Mouse (Mus musculus): ENCODE results near the gene Ttc9c. TPM values are rescaled to one million over a fixed set of nuclear protein-coding genes. Genes with fewer than 3 reads are reported as not detected.

Gene Ttc9c
- total RNA-seq, 2 experiments from 2014 or later, result 55.8 to 59.4 TPM

DNA sequence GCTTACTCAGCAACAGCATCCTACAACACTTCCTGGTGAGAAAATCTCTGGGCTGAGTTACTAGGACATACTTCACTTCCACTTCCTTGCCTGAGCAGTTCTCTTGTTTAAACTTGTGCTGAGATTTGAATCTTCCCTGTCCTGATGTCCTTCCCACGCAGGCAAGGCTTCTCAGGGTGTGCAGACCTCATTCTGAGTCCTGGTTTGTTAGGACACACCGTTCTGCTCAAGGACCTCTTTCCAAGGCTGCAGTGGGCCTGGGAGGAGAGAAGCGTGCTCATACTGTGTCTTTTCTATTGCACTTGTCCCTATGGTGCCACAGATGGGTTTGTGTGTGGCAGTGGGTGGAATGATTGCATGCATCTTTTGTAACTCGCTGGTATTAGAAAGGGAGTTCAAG is 13.8 kb upstream of the Ttc9c start:
- ATAC-seq (replicated peaks; ENCODE audit: low FRiP score, poor library complexity, severe bottlenecking), result no peak

DNA sequence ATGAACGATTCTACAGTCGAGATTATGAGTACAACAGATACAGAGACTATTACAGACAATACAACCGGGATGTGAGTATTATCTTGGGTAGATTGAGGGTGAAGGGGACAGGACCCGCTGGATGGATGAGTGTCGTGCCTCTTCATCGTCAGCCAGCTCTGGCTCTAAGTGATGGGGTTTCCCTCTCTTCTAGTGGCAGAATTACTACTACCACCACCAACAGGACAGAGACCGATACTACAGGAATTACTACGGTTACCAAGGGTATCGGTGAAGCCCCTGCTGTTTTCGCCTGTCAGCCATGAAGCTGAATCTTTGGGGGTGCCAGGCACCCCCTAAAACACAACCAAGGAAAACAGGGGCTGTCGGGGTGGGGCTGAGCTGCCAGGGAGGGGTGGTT is 12.1 kb upstream of the Ttc9c start:
- ATAC-seq (replicated peaks; ENCODE audit: low FRiP score, poor library complexity, severe bottlenecking), result no peak

DNA sequence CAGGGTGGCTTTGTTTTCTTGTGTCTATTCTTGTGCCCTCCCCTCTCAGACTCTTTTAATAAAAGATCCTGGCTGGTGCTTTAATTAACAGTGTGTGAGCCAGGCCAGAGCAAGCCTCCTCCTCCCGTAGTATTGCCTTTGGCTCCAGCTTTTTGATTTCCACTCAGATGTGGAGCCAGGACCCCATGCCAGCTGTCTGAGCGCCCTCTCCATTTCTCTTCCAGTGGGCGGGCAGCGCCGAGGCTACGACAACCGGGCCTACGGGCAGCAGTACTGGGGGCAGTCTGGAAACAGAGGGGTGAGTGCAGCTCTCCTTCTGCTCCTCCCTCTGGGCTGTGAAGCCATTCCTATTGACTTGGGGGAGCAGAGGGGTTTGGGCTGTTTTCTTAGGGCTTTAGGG is 11.5 kb upstream of the Ttc9c start:
- ATAC-seq (replicated peaks; ENCODE audit: low FRiP score, poor library complexity, severe bottlenecking), result no peak

DNA sequence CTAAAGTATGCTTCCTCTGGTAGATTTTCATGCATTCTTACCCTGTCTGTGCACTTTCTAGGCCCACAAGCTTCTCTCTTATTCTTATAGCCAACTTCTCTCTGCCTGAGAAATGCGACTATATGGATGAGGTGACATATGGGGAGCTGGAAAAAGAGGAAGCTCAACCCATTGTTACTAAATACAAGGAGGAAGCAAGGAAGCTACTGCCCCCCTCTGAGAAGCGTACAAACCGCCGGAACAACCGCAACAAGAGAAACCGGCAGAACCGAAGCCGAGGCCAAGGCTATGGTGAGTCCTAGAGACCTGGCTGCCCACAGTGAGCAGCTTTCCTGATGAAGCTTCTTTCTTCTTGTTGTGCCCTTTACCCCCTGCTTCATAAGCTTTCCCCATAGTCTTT is 10.5 kb upstream of the Ttc9c start, which contains the start of gene AC129217.1:
TSS of gene AC129217.1 (plus strand) at position 114 of the 400 bp plus-strand sequence.
- ATAC-seq (replicated peaks; ENCODE audit: low FRiP score, poor library complexity, severe bottlenecking), result no peak

DNA sequence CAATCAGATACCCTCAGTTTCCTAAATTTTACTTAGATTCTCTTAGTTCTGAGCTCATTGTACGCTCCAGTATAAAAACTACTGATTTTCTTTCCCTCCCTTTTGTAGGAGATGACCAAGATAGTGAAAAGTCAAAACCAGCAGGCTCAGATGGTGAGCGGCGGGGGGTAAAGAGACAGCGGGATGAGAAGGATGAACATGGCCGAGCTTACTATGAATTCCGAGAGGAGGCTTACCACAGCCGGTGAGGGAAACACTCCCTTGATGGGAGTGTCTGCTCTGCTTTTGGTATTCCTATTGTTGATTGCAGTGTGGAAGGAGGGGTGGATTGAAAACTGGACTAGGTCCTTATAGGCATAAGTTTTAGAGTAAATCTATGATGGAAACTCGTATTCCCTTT is 3.6 kb upstream of the Ttc9c start:
- ATAC-seq (replicated peaks; ENCODE audit: low FRiP score, poor library complexity, severe bottlenecking), result no peak

DNA sequence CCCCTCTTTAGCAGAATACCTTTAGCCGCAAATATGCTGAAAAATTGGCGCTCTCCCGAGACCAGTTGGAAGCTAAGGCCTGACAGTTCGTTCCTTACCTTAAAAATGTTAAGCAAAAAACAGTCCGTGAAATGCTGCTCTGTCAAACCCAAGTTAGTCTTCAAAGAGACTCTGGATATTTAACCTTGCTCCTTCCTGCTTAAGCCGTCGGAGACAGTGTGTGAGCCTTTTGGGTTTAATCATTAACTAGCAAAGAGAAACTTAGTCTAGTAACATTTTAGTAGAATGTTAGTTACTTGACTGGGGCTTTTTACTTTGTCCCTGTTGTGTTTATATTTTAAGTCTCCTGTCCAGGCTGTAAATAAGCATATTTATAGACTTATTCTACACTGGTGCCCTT is 2.0 kb upstream of the Ttc9c start:
- ATAC-seq (replicated peaks; ENCODE audit: low FRiP score, poor library complexity, severe bottlenecking), result no peak

DNA sequence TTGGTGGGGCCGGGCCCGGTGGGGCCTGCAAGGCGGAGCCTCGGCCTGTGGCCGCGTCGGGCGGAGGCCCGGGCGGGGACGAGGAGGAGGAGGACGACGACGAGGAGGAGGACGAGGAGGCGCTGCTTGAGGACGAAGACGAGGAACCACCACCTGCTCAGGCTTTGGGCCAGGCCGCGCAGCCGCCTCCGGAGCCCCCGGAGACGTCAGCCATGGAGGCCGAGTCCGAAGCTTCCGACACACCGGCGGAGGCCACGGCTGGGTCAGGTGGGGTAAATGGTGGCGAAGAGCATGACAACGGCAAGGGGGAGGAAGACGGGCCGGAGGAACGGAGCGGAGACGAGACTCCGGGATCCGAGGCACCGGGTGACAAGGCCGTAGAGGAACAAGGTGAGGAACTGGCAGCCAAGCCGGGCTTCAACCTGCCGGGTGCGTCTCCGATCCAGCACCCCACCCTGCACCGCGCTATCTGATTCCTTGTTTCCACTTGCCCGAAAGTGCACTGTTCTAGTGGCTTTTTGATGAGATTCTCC is 1.4 kb upstream of the Ttc9c start:
- ATAC-seq (replicated peaks; ENCODE audit: low FRiP score, poor library complexity, severe bottlenecking), result peak; percentile 48

DNA sequence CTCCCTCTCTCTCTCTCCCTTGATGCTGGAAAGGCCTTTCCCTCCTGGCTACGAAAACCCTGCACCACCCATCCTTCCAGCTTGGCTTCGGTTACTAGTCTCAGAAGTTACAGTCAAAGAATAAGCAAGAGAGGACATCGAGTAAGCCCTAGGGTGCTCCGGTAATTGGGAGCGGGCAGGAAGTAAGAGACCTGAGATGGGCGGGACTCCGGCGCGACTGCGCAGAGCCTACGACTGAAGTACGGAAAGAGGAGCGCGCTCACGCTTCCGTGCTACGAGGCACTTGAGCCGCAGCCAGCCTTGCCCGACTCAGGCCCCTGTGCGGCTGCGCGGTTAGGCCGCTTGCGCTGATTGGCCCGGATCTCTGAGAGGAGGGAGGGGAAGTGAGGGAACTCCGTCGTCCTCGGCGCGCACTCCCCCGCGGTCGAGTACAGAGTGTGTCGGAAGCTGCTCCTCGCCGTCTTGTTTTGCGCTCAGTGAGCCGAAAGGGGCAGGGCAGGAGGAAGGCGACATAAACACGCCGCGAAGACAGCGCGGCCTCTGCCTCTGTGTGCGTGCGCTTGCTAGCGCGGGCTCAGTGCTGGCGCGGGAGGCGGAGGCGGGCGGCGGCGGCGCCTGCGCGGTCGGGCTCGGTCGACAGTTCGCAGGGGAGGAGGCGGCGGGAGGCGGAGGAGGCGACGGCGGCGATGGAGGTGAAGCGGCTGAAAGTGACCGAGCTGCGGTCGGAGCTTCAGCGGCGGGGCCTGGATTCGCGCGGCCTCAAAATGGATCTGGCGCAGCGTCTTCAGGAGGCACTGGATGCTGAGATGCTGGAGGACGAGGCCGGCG is 677 bp upstream of the Ttc9c start, which contains the start of gene Hnrnpul2:
TSS of gene Hnrnpul2 (plus strand) at position 415 of the 828 bp plus-strand sequence.
- ATAC-seq (replicated peaks; ENCODE audit: low FRiP score, poor library complexity, severe bottlenecking), result peak; percentile 83

DNA sequence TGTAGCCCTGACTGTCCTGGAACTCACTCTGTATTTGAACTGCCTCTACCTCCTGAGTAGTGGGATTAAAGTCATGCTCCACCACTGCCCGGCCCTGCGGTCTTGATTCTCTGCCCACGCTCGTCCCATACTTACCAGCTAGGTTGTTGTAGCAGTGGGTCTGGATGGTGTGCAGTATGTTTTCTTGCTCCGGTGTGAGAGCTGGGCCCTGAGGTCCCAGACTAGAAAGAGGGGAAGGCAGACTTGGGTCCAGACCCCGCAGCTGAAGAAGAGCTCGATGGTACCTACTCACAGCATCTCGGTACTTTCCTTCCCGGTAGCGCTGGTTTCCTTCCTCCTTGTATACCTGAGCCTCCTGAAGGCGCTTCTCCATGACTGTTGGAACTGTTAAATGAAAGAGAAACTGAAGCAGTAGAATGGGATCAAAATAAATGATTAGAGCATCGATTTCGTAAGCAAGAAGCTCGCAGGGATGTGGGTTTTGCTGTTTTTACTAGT is 783 bp downstream of the Ttc9c start:
- no peak for ATAC-seq (replicated peaks; ENCODE audit: low FRiP score, poor library complexity, severe bottlenecking)

DNA sequence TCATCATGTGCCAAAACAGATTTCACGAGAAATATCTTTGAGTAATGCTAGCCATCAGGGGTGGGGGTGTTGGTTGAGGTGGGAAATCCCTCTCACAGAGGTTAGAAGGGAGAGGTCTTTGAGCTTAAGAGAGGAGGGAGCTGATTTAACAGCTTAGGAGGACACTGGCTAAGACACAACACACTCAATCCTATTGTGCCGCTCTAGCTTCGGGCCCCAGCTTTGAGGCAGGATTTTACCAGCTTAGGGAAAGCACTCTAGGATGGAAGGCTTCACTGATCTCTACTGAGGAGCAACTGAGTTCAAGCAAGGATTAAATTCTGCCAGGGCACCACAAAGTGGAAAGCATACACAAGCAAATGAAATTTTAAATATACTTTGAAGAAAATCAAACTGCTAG is 2.1 kb downstream of the Ttc9c start:
- ATAC-seq (replicated peaks; ENCODE audit: low FRiP score, poor library complexity, severe bottlenecking), result no peak

DNA sequence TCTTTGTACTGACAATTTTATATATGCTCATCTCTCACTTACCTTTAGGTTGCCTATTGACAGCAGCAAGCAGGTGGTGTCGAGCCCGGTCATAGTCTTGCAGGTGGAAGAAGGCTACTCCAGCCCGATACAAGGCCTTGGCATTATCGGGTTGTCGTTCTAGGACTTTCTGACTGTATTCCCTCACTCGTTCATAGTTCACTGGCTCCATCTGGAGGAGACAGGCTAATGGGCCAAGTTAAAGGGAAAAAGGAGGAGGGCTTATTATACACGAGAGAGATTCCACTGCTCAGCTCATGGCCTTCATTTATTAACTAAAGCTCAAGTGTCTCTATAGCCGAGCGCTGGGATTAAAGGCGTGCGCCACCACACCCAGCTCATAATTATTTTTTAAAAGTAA is 3.3 kb downstream of the Ttc9c start:
- ATAC-seq (replicated peaks; ENCODE audit: low FRiP score, poor library complexity, severe bottlenecking), result no peak

DNA sequence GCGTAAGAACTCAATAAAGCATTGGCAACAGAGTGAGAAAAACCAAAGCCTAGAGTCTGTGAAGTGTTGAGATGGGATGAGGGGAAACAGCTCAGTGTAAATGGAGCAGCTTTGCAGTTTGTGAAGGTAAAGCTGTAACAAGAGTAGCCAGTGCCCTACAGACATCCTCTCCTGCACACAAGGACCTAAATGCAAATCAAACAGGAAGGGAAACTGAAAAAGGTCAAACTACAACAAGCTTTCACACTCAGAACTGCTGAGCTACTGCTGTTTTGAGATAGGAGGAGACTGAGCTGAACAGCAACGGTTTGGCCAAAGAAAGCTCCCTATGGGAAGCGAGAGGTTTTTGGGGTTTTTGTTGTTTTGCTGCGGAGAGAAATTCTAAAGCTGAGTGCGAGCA is 12.3 kb downstream of the Ttc9c start:
- ATAC-seq (replicated peaks; ENCODE audit: low FRiP score, poor library complexity, severe bottlenecking), result no peak

DNA sequence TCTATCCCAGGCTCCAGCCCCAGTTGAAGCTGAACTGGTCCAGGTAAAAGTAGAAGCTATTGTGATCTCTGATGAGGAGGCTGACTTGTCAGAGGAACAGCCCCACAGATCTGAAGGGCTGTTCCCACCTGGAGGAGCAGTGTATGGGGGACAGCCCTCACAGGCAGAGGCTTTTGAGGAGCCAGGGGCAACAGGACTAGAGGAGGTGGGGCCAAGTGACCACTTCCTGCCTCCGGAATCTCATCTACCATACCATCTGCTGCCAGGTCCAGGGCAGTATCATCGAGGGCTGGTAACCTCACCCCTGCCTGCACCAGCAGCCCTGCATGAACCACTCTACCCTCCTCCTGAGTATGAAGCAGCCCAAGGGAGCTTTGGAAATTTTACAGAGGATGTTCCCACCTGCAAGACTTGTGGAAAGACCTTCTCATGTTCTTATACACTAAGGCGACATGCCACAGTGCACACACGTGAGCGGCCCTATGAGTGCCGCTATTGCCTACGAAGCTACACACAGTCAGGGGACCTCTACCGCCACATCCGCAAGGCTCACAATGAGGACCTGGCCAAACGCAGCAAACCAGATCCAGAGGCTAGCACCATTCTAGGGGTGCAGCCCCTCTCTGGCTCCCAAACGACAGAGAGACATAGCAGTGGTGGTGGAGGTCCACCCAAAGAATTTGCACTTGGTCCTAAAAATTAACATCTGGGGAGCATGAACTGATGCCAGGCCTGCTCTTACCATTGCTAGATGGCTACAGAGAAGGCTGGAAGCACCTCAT is 15.1 kb downstream of the Ttc9c start:
- no peak for ATAC-seq (replicated peaks; ENCODE audit: low FRiP score, poor library complexity, severe bottlenecking)

DNA sequence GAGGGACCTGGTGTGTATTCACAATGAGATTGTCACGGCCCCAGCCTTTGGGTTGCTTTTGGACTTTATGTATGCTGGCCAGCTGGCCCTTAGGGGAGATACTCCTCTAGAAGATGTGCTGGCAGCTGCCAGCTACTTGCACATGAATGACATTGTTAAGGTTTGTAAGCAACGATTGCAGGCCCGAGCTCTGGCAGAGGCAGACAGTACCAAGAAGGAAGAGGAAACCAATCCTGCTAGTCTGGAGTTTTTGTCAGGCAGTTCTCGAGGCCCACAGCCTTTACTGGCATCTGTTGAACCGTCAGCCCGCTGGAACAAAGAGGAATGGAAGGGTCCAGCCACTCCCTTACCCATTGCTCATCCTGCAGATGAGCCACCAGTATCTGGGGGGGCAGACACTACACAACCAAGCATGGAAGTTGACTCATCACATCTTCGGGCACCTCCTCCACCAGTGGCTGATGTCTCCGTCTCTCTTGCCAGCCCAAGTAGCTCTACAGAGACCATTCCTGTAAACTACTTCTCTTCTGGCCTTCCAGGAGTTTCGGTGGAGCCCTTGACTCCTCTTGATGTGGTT is 15.8 kb downstream of the Ttc9c start:
- no peak for ATAC-seq (replicated peaks; ENCODE audit: low FRiP score, poor library complexity, severe bottlenecking)

DNA sequence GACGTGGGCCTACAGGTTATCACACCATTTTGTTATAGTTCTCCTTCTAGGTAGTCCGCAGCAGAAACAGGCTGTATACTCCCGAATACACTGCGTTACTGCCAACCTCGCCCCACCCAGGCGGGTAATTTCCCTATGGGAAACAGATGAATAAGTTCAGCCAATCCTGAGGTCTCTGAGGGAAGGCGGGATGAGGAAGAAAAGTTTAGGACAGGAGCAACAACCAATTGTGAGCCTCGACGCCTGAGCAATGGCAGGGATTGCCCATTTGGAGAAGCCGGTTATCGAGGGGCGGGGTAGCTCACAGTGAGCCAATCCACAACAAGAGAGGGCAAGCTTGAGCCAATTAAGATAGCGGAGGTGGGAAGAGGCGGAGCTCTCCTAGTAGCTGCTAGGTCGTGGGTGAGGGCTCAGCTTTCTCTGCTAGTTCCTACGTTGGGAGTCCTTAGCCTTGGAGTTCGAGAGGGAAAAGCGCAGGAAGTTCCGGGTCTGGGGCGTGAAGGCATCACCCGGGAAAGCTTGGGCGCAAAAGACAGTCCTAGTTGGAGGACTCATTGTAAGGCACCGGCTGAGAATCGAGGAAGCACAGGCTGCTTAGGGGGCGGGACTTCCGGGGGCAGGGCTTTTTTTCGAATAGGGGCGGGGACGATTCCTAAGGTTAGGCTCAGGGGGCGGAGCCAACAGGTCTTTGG is 16.9 kb downstream of the Ttc9c start, which contains the start of gene Zbtb3:
TSS of gene Zbtb3 (plus strand) at position 426 of the 692 bp plus-strand sequence.
- ATAC-seq (replicated peaks; ENCODE audit: low FRiP score, poor library complexity, severe bottlenecking), result peak; percentile 94

DNA sequence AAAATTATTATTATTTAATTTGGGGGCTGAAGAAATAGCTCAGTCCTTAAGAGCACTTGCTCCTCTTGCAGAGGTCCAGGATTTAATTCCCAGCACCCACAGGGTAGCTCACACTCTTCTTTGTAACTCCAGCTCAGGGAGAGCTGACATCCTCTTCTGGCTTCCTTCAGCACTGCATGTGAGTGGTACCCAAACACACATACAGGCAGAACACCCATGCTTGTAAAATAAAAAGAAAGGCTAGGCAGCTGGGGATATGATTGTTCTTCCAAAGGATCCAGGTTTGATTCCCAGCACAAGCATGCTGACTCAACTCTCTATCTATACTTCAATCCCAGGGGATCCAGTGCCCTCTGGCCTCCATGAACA is 20.2 kb downstream of the Ttc9c start:
- ATAC-seq (replicated peaks; ENCODE audit: low FRiP score, poor library complexity, severe bottlenecking), result no peak

DNA sequence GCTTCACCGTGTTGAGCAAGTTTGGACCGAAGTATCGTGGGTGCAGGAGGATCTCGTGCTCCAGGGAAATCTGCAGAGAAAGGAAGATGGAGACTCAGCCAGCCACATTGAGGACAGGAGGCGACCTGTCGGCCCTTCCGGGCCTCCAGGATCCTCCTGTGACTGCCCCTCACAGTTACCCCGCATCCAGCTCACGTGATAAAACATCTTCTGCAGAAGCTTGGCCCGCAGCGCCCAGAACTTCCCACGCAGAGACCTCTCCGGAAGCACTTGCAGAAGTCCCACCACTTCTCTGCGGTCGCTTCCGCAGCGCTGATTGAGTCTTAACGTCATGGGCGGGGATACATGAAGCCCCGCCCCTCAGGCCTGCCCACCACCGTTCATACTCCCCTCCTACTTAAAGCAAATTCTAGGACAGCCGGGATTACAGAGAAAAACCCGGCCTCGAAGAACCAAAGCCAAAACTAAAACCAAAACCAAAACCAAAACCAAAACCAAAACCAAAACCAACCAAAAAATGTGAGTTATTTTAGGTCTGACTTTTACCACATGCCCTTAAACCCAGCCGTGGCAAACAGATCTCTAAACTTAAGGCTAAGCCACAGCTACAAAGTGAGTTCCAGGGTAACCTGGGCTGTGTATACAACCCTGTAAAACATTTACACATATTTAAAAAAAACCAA is 20.7 kb downstream of the Ttc9c start, which contains the start of gene Polr2g:
TSS of gene Polr2g (minus strand) at position 314 of the 683 bp plus-strand sequence.
- ATAC-seq (replicated peaks; ENCODE audit: low FRiP score, poor library complexity, severe bottlenecking), result peak; percentile 70

DNA sequence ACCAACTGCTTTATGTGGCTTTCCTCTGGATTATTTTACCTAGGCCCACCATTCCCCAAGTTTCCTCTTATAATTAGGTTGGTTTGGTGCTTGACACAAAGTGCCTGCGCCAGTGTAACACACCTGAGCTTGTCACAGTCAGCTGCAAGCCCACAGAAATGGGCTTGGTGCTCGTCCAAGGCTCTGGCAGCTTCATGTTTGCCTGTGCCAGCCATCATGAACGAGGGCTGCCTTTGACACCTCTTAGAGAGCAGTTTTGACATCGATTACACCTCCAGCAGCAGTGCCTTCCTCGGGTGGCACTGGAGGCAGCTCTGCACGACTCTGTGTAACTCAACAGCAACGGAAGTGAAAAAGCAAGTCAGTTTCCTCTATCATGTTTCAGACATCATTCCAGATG is 29.0 kb downstream of the Ttc9c start:
- ATAC-seq (replicated peaks; ENCODE audit: low FRiP score, poor library complexity, severe bottlenecking), result no peak

DNA sequence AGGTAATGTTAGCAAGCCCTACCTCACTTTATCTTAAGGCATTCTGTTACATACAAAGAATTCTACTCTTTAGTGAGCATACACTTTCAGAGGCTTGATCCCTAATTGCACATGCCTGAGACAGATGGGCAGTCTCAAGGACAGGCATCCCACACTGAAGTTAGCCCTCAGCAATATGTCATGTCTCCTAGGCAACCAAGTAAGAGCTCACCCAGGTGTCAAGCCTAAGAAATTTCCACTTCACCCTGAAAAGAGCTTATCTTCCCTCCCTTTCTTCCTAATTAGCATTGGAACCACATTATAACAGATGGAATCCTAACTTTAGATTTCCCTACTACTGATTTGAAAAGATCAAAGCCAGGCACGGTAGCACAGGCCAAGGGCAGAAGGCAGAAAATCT is 30.0 kb downstream of the Ttc9c start:
- no peak for ATAC-seq (replicated peaks; ENCODE audit: low FRiP score, poor library complexity, severe bottlenecking)

All from erythroid progenitor cell, adult 5-6 weeks (primary cell).